Mouse (Mus musculus) ES-Bruce4 (cell line): ENCODE measurements around the gene Serpini1. TPM values are rescaled to one million over a fixed set of nuclear protein-coding genes. Genes with fewer than 3 reads are reported as not detected.

Experiments
- H3K27ac ChIP-seq: 2 replicates; pipeline ENCODE4 v1.5.1; 2012; ENCODE audit warnings: low read length, inconsistent platforms; ENCODE audit not compliant: insufficient read depth
- H3K27me3 ChIP-seq: 2 replicates; pipeline ENCODE4 v1.6.1; 2012; ENCODE audit warnings: mild to moderate bottlenecking, low read length, inconsistent platforms; ENCODE audit not compliant: control insufficient read depth, poor library complexity, insufficient read depth, severe bottlenecking
- H3K36me3 ChIP-seq: 2 replicates; pipeline ENCODE4 v1.6.1; 2012; ENCODE audit warnings: inconsistent platforms, mild to moderate bottlenecking, low read length, moderate library complexity; ENCODE audit not compliant: control insufficient read depth, poor library complexity, insufficient read depth, severe bottlenecking
- H3K4me1 ChIP-seq: one replicate; pipeline ENCODE4 v1.8.1; 2011; ENCODE audit warnings: low read length; ENCODE audit not compliant: control insufficient read depth, insufficient read depth
- H3K4me3 ChIP-seq: 2 replicates; pipeline ENCODE4 v1.5.1; 2011; ENCODE audit warnings: low read depth, mild to moderate bottlenecking, low read length
- H3K9ac ChIP-seq: 2 replicates; pipeline ENCODE4 v1.6.1; 2012; ENCODE audit warnings: low read depth, mild to moderate bottlenecking, inconsistent platforms; ENCODE audit not compliant: poor library complexity, severe bottlenecking
- H3K9me3 ChIP-seq: replicated peaks from 2 replicates; pipeline ENCODE4 v1.6.1; 2012; ENCODE audit warnings: mild to moderate bottlenecking, low read length, inconsistent platforms; ENCODE audit not compliant: control insufficient read depth, poor library complexity, insufficient read depth, severe bottlenecking
- CTCF ChIP-seq: IDR thresholded peaks from one replicate; pipeline ENCODE4 v1.8.1; 2011; ENCODE audit warnings: low read depth, low read length
- EP300 ChIP-seq: IDR thresholded peaks from 2 replicates; pipeline ENCODE4 v1.6.1; 2011; ENCODE audit warnings: low read depth, low read length; ENCODE audit not compliant: insufficient read depth
- POLR2A ChIP-seq: IDR thresholded peaks from one replicate; pipeline ENCODE4 v1.8.1; 2011; ENCODE audit warnings: low read length; ENCODE audit not compliant: insufficient read depth
- polyA plus RNA-seq: library from polyadenylated mRNA; stranded (reverse); fragments of >200 nt; gene quantifications from 2 replicates; pipeline ENCODE4 v1.2.4, GENCODE M21; 2011; ENCODE audit warnings: low read depth; ENCODE audit not compliant: missing spikeins, insufficient read depth, insufficient read length

Serpini1 gene
- polyA plus RNA-seq, 1 experiment, result 4.6 TPM

DNA sequence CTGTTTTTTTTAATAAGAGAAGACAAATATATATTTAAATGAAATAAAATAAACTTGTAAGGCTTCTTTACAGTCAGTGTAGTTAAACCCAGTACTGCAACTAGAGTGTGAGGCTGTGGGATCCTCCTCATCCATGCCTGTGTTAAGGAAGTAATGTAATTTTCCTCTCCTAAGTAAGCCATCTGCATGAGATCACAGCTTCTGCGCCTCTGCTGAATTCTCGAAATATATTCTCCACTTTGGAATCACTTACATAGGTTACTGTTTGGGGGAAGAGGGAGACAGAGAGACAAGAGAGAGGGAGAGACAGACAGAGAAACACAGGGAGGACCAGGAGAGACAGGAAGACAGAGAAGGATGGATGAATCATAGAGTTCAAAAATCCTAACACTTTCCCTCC is 67.3 kb downstream of the Serpini1 start:
- Histone ChIP-seq H3K9ac (no peak overlapping the region), H3K4me1 (no peaks in the 10 kb centered on the region), H3K4me3 (no peak overlapping the region), H3K36me3 (no peaks in the 10 kb centered on the region), H3K27me3 (no peaks in the 10 kb centered on the region), H3K27ac (no peak overlapping the region), H3K9me3 (no peaks in the 10 kb centered on the region)
- no peak for TF ChIP-seq EP300
- no peak for TF ChIP-seq POLR2A
- TF ChIP-seq CTCF, result no peak

- Histone ChIP-seq H3K27ac (no peak overlapping the region), H3K4me1 (peaks cover 4% of the 10 kb centered on the region)
- TF ChIP-seq EP300 (no peak), CTCF (no peak), POLR2A (no peak)
Observed at GRCm38 (mm10) chr3:75630988-75631615, 73.8 kb downstream of the Serpini1 start.

DNA sequence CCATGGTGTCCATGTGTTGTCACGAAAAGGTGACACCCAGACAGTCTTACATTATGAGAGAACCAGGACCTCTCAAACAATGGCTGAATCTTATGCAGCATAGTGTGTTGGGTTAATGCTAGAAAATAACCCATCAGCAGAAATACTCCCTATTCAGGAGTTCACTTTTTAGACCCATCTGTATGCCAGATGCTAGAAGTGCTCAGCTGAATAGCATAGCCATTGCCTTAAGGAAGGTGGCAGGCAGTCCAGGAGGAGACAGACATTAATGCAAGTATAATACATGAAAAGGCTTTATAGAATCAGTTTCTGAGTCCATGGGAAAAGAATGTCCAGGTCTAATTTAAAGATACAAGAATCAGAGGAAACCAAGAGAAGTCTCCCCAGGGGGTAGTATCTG is 75.9 kb downstream of the Serpini1 start:
- peaks cover 4% of the 10 kb centered on the region for H3K4me1 ChIP-seq
- H3K4me3 ChIP-seq, result no peak overlapping the region
- H3K9ac ChIP-seq, result no peak overlapping the region
- H3K36me3 ChIP-seq, result no peaks in the 10 kb centered on the region
- H3K27ac ChIP-seq, result no peak overlapping the region; the same call in 1 of the 2 replicates
- TF ChIP-seq POLR2A (no peak), CTCF (no peak), EP300 (no peak)
- no peaks in the 10 kb centered on the region for H3K9me3 ChIP-seq
- no peaks in the 10 kb centered on the region for H3K27me3 ChIP-seq

More at GRCm38 (mm10) chr3:75630988-75631615, 73.8 kb downstream of the Serpini1 start:
- H3K4me3 ChIP-seq, result no peak overlapping the region
- H3K9me3 ChIP-seq, result no peaks in the 10 kb centered on the region
- no peaks in the 10 kb centered on the region for H3K36me3 ChIP-seq
- H3K9ac ChIP-seq, result no peak overlapping the region
- H3K27me3 ChIP-seq, result no peaks in the 10 kb centered on the region

GRCm38 (mm10) chr3:75633635-75634034 is 76.3 kb downstream of the Serpini1 start:
- no peak overlapping the region; the same call in 1 of the 2 replicates for H3K27ac ChIP-seq
- H3K9ac ChIP-seq, result no peak overlapping the region
- no peak overlapping the region for H3K4me3 ChIP-seq
- H3K27me3 ChIP-seq, result no peaks in the 10 kb centered on the region
- TF ChIP-seq EP300 (0 out of 2 replicates have a peak, but pooled peaks have one; percentile 38), POLR2A (no peak), CTCF (no peak)
- no peaks in the 10 kb centered on the region for H3K9me3 ChIP-seq
- H3K4me1 ChIP-seq, result peaks cover 4% of the 10 kb centered on the region
- no peaks in the 10 kb centered on the region for H3K36me3 ChIP-seq

- peaks cover 4% of the 10 kb centered on the region for H3K4me1 ChIP-seq
- H3K27me3 ChIP-seq, result no peaks in the 10 kb centered on the region
- no peaks in the 10 kb centered on the region for H3K9me3 ChIP-seq
- no peak for TF ChIP-seq CTCF
- TF ChIP-seq EP300, result no peak
- no peak for TF ChIP-seq POLR2A
- no peak overlapping the region for H3K9ac ChIP-seq
- H3K4me3 ChIP-seq, result no peak overlapping the region
- no peaks in the 10 kb centered on the region for H3K36me3 ChIP-seq
- H3K27ac ChIP-seq, result no peak overlapping the region
Observed at GRCm38 (mm10) chr3:75635648-75636047, 78.3 kb downstream of the Serpini1 start.

DNA sequence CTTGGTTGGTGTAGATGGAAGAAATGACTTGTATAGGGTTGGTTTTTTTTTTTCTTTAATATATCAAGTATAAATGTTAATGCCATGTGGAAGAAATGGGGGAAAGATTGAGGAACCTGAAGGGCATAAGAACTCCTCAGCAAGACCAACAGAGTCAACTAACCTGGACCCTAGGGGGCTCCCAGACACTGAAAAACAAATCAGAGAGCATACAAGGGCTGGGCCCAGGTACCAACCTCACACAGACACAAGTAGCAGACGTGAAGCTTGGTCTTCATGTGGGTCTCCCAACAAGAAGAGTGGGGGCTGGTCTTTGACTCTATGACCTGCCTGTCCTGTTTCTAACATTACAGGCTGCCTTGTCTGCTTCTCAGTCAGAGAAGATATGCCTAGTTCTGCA is 82.2 kb downstream of the Serpini1 start:
- H3K27me3 ChIP-seq, result no peaks in the 10 kb centered on the region
- no peak overlapping the region for H3K9ac ChIP-seq
- H3K4me3 ChIP-seq, result no peak overlapping the region
- no peaks in the 10 kb centered on the region for H3K36me3 ChIP-seq
- no peaks in the 10 kb centered on the region for H3K9me3 ChIP-seq
- TF ChIP-seq CTCF, result peak; percentile 2
- TF ChIP-seq POLR2A, result no peak
- no peak for TF ChIP-seq EP300
- H3K27ac ChIP-seq, result no peak overlapping the region
- no peaks in the 10 kb centered on the region for H3K4me1 ChIP-seq
